Mouse (Mus musculus): ENCODE data around the gene Ctnnbip1.
A peak's percentile ranks its signal among the peaks of the same experiment; 100 is the strongest.

The Ctnnbip1 gene

DNA sequence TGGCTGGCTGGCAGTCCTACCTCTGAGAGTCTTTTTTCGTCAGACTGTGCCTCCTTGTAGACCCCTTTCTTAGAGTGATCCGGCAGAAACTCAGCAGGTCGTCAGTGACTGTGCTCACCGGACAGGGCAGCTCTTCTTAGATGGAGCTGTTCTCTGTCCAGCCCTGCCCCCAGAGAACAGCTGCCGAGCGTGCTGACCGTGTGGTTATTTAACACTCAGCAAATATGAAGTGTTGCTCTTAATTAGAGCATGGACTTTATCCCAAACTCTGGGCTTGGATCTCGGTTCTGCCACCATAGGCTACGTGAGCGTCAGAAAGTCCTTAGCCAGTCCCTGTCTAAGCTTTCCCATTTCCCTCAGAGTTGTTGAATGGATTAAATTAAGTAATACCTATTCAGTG, 3.2 kb downstream of the Ctnnbip1 start:
- DNase-seq (ENCODE audit: low spot score), result no peak

GRCm38 (mm10) chr4:149523961-149524360, 5.9 kb downstream of the Ctnnbip1 start:
- no peak for DNase-seq (ENCODE audit: low spot score)

DNA sequence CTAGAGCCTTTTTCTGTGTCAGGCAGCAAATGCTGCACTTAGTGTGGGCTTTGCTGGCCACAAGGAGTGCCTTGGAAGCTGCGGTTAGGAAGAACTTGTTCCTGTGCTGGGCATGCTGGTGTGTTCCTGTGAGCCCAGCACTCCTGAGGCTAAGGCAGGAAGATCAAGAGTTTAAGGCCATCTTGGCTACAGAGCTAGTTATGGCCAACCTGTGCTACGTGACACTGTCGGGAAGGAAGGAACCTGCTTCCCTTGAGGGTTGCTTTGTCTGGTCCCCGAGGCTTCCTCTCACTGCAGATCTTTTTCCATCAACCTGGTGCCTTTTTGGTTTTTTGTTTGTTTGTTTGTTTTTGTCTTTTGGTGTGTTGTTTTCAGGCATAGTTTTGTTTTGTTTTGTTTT, 7.1 kb downstream of the Ctnnbip1 start:
- no peak for DNase-seq (ENCODE audit: low spot score)

GRCm38 (mm10) chr4:149525811-149526210, 7.8 kb downstream of the Ctnnbip1 start:
- DNase-seq (ENCODE audit: low spot score), result no peak

GRCm38 (mm10) chr4:149526330-149526729, 8.3 kb downstream of the Ctnnbip1 start:
- no peak for DNase-seq (ENCODE audit: low spot score)

DNA sequence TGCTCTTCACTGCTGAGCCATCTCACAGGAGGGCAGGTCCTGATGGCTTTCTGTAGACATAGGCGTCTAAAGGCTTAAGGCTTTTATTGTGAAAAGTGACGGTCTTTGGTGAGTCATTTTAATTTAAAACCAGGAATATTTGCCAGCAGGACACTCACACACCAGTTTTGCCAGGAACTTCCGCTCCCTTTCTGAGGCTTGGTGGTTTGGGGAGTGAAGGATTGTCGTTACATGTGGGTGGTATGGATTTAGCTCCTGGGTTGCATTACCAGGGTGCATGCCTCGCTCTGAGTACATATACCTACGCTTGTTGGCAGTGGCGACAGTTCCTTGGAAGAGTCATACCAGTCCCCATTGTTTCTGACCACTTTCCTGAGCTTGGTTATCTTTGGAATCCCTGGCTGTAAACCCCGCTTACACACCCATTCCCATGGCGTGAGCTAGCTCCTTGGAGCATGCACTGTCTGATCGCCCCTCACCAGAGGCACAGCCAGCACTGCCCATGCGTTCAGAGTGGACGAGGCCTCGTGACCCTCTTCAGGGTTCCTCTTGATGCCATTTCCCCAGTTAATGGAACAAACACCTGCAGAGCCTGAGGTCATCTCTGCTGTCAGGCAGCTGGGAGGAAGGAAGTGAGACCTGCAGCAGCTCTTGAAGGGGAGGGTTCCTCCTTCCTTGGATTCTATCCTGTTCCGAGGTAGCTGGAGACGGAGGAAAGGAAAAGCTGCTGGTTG, 9.8 kb downstream of the Ctnnbip1 start:
- DNase-seq (ENCODE audit: low spot score), result no peak

GRCm38 (mm10) chr4:149529691-149530090, 11.7 kb downstream of the Ctnnbip1 start:
- DNase-seq (ENCODE audit: low spot score), result no peak

DNA sequence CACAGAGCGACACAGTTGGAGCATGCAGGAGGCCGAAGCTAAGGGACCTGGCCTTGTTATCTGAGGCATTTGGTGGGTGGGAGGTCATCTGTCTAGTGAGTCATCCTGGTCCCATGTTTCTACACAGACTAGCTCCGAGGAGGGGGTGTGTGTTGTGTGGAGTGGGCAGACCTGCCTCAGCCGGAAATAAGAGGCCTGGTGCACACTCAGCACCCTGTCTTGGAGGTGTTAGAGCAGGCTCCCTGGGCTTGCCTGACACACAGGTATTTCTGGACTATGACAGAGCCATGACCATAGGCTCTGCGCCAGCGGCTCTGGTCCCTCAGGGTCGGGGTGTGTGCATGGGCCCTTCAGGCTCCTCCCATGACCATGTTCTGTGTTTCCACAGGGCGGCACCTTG, 21.4 kb downstream of the Ctnnbip1 start:
- peak; percentile 79 for DNase-seq (ENCODE audit: low spot score)

DNA sequence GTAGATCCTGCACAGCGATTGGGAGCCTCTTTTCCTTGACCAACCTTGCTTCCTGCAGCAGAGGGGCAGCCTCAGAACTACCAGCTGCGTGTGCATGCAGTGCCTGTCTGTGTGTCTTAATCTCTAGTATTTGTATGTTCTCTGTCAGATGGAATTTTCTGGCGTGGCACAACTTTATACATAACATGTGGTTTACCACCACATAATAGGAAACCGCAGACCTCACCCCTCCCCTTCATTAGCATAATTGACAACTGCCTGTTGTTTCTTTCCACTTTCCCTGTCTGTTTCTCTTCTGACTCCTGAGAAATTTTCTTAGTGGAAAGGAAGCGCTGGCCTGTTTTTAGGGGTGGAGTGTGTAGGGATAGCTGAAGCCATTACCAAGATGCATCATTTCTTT, 23.9 kb downstream of the Ctnnbip1 start:
- no peak for DNase-seq (ENCODE audit: low spot score)

DNA sequence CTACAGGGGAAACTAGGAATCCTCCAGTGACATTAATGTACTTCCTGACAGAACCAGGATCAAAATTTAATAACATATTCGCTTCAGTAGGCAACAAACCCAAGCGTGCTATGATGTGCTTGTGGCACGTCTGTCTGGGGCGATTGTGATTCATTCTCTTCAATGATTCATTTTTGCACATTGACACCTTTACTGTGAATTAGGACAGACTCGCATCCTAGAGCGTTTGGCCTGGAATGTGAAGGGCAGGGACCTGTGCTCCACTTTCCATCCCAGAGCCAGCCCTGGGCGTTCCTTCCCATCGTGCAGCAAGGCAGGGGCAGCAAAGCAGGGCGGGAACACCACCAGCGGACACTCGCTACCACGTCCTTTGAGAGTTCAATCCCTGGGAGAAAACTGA, 24.4 kb downstream of the Ctnnbip1 start:
- no peak for DNase-seq (ENCODE audit: low spot score)

DNA sequence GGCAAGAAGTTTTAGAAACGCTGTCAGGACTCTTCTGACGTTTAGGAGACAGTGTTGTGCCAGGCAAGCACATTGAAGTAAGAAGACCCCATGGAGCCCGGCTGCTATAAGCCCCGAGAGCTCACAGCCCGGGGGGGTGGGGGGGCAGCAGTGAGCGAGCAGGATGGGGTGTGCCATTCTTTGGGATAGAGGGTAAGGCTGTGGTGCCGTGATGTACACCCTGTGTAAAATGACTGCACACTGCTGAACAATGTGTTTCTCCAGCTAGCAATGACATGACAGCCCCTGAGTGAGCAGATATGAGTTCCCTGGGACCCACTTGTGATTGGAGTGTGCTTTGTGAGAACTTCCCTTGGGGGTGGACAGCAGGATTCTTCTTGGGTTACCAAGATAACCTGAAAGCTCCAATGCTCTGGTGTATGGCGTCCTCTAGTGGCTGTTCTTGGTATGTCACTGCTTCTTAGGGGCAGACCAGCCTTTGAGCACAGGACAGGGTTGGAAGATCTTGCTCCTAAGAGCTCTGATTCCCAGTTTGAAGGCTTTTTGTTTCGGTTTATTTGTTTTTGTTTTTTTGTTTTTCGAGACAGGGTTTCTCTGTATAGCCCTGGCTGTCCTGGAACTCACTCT, 25.0 kb downstream of the Ctnnbip1 start:
- peak; percentile 91 for DNase-seq (ENCODE audit: low spot score)

GRCm38 (mm10) chr4:149544892-149545291, 26.9 kb downstream of the Ctnnbip1 start:
- no peak for DNase-seq (ENCODE audit: low spot score)

DNA sequence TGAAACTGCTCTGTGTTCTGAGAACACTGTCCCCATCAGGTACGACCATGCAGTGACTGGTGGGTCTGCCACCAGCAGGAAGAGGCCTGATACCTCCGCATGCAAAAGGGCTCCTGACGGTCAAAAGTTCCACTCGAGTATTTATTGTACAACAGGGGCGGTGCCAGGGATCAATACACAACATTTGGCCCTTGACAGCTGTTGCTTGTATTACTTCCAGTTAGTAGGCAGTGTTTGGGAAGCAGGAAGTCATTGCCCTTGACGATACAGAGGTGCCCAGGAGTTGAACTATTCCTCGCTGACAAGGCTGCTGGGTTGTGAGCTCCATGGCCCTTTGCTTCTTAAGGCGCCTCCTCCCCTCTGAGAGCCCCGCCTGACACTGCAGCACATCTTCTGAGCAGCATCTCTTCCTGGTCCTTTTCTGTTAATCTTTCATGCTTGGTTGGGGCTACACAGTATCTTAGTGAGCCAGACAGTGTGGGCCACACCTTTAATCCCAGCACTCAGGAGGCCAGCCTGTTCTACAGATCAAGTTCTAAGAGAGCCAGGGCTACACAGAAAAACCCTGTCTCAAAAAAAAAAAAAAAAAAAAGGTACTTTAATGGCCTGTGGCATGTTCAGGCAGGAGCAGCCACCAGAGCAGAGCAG, 28.9 kb downstream of the Ctnnbip1 start:
- DNase-seq (ENCODE audit: low spot score), result no peak

GRCm38 (mm10) chr4:149547523-149547922, 29.5 kb downstream of the Ctnnbip1 start:
- no peak for DNase-seq (ENCODE audit: low spot score)

DNA sequence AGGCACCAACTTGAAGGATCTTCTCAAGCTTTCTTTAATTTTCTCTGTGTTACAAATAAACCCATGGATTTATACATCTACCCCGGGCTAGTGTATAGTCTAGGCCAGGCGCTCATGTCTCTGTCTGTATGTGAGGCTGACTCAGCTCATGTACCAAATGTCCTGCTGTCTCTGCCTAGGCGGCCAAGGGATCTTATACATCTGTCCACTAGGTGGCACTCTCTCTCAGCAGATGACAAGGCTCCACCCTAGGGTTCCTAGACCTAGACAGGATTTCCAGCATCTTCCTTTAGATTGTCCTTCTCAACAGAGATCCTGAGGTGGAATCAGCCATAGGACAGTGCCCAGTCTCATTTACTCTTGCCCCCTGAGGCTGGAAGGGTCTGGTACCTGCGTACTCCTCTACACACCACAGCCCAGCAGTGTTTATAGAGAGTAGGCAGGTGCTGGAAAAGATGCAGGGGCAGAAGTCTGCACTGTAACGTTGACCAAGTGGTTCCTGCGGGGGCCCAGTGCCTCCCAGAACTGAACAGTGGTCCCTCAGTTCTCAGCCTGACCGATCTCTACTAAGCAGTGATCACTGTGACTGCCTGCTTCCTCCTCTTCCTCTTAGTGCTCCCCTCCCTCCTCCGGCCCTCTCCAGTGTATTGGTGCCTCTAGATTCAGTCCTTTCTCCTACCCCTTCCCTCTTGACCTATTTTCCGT, 31.3 kb downstream of the Ctnnbip1 start:
- peak; percentile 83 for DNase-seq (ENCODE audit: low spot score)

DNA sequence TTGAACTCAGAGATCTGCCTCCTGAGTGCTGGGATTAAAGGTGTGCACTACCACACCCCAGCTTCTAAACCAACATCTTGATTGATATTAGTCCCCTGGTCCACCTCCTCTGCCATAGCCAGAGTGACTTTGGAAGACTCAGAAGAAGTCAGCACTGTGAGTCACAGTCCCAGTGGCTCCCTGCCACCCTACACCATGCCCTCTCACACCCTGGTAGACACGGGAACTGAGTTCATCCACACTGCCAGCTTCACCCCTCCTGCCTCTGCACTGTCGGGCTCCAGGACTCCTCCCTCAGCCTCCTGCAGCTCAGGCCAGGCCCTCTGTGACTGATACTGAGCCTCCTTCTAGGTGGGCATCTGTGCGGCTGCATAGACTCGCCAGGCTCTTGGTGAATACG, 32.8 kb downstream of the Ctnnbip1 start:
- no peak for DNase-seq (ENCODE audit: low spot score)

GRCm38 (mm10) chr4:149551696-149552095, 33.7 kb downstream of the Ctnnbip1 start:
- no peak for DNase-seq (ENCODE audit: low spot score)

DNA sequence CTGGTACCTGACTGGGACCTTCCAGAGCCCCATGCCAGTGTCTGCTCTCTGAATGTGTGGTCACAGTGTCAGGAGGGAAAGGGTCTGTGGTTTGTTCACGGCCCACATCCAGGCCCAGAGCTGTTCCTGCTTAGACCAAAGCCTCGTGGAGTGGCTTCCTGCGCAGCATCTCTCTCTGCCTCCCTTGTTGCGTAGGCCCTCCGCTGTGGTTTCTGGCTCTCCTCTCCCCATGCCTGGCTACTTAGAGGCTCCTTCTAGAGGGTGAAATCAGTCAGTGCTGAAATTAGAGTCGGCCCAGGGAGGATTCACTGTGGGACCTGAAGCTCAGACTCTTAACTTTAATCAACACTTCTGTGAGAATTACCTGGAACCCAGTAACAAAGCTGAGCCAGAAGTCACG, 35.8 kb downstream of the Ctnnbip1 start:
- no peak for DNase-seq (ENCODE audit: low spot score)

DNA sequence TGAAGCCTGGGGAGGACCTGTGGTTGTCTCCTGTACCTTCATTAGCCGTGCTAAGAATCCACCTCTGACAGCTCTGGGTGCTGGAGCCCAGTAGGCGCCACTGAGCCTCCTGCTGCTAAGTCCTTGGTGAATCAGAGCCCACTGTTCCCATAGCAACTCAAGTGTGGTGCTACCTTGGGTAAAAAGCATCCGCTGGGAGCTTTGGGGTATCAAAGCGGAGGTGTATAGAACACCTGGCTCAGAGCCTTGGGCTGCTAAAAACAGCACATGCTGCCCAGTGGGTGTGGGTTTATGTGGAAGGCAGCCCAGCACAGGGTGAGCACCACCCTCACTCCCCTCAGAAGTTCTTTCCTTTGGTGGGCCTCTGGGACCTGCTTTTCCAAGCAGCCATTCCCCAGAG, 38.1 kb downstream of the Ctnnbip1 start:
- no peak for DNase-seq (ENCODE audit: low spot score)

DNA sequence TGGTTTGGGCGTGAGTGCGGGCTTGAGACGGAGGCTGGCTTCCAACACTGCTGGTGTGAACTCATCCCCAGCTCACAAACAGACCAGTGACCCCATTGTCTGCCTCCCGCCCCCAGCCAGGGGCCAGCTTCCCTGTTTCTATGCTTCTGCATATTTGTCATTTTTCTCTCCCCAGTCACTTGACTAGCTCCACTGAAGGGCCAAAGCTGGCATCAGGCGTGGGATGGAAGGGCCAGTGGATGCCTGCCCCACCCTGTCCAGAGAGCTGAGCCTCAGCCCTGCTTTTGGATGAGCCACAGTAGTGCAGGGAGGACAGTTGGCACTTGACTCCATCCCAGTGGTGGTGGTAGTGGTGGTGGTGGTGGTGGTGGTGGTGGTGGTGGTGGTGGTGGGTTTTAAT, 39.9 kb downstream of the Ctnnbip1 start:
- DNase-seq (ENCODE audit: low spot score), result no peak

DNA sequence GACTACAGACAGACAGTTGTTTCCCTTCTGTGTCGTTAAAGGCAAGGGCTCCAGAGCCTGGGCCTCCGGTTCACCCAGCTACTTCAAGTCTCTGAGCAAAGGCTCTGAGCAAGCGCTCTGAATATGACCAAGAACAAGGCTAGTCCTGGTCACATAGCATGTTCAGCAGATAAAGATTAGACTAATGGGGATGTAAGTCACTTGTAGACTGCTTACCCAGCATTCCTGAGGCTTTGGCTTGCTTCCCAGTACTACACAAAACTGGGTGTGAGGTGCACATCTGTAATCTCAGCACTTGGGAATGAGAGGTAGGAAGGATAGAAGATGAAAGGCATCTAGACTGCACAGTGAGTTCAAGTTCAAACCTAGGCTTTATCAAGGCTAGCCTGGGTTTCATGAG, 40.4 kb downstream of the Ctnnbip1 start:
- peak; percentile 37 for DNase-seq (ENCODE audit: low spot score)

GRCm38 (mm10) chr4:149561392-149561791, 43.4 kb downstream of the Ctnnbip1 start:
- DNase-seq (ENCODE audit: low spot score), result no peak
